Mouse (Mus musculus): ENCODE results near the gene Fto.

Fto gene

GRCm38 (mm10) chr8:91312835-91313832, at the start of gene Fto, which contains the start of gene Rpgrip1l:
Gene Fto, plus strand, starts transcription at chr8:91313525.
Gene Rpgrip1l, minus strand, starts transcription at chr8:91313262.
- peak; percentile 96 for DNase-seq

- no peak for DNase-seq
These were observed 49.4 kb upstream of the Fto start for GRCm38 (mm10) chr8:91263939-91264338.

DNA sequence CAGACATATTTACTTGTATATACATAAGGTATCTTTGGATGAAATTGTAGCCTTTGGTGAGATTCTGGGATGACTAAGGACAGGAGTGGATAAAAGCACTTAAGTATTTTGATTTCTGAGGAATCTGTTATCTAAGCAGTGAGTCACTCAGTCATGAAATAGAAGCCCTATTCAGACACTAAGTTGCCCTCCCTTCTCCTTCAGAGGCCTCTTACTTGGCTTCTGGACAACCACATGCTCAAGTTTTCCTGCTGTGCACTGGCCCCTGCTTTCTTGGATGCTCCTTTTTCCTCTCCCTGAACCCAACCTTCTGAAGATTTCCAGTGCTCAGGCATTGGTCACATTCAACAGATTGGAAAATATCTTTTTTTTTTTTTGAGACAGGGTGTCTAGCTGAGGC, 48.8 kb upstream of the Fto start:
- DNase-seq: no peak

GRCm38 (mm10) chr8:91269374-91269958, 43.9 kb upstream of the Fto start:
- no peak for DNase-seq

DNA sequence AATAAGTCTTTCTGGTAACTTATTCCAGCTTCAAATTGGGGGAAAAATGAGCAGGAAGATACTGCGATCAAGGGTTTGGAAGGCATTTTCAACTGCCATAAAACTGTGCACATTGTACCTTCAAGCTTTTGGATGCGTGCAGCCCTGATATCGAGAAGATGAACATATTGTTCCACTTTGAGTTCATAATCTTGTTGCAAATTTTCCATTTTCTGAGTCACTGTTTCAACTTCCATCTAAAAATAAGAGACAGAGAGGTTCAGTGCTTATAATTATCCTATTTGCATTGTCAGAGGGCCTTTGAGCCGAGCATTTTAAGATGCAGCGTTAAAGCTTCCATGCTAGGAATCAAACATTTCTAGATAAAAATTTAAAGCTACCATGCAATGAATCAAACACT, 39.8 kb upstream of the Fto start:
- DNase-seq: no peak

GRCm38 (mm10) chr8:91276337-91276736, 37.0 kb upstream of the Fto start:
- peak; percentile 22 for DNase-seq

GRCm38 (mm10) chr8:91278060-91278459, 35.3 kb upstream of the Fto start:
- DNase-seq: no peak

DNA sequence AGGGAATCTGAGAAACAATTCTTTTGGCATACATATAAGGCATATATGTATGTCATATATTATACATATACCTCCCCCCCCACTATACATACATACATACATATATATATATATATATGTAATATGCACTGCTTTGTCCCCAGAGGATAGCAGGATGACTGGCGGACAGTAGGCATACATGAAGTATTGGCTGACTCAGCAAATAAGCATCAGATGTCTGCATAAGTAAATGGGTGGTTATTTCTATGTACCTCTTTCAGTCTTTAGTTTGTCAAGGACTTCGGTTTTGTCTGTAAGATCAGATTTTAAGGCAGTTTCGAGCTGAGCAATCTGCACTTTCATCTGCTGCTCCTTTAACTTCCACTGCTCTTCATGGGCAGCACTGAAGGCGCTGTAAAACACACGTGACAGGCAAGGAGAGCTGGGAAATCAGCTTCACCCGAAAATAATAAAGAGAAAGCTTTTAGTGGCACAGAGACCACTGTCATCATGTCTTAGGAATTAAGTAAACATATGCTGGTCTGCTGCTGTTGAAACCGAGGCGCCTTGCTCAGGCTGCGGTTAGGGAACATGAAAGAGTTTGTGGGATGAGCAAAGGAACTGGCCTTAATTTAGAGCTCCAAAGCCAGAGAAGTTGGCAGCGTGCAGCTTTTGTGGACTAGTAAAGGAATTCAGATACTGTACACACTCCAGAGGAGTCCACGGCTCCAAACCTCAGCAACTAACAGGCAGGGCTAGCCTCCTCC, 32.7 kb upstream of the Fto start:
- no peak for DNase-seq

GRCm38 (mm10) chr8:91281545-91281944, 31.8 kb upstream of the Fto start:
- no peak for DNase-seq

DNA sequence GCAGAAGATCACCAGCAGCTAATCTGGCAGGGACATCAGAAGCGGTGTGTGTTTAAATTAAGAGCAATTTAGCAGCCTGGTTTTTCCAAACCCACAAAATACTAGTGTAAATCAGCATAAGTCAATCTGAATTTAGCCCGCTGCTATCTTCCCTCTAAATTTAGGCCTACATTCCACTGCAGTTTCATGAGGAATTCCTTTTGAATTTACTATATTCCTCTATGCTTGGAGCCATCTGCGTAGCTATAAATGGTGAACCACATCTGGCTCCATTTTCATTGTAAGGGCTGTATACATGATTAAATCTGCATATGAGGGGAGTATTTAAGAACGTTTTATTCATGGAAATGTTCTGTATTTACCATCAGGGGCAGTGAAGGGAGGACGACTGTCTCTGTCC, 30.7 kb upstream of the Fto start:
- no peak for DNase-seq

GRCm38 (mm10) chr8:91283815-91284214, 29.5 kb upstream of the Fto start:
- no peak for DNase-seq

DNA sequence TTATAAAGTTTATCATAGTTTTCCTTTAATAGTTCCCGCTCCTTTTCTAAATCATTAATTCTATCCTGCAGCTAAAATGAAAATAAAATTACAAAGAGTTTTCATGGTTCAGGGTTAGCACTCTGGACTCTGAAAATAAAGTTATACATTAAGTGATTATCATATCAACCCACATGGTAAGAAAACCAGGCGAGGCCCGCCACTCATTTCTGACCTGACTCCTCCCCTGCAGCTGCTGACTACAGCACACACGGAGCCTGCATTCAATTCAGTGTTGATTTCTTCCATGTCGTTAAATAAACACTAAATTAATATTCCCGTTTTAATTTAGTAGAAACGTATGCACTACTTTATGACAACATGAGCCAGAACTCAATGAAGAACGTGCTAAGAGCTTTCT, 27.1 kb upstream of the Fto start:
- DNase-seq: no peak

DNA sequence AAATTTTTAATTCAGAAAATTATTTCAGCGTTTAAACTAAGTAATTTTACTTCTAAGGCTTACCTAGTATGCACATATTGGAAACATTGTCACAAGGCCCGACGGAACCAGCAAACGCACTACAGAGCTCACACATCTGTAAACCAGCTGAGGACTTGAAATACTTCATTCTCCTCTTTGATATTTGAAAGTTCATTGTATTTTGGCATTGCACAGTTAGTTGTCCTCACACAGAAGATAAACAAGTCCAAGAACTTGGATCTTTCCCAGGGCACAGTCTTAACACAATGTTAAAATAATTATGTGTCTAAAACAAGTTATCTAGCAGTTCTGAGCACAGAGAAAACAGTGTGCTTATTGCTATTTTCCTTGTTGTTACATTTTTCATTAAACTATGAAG, 22.7 kb upstream of the Fto start:
- DNase-seq: no peak

DNA sequence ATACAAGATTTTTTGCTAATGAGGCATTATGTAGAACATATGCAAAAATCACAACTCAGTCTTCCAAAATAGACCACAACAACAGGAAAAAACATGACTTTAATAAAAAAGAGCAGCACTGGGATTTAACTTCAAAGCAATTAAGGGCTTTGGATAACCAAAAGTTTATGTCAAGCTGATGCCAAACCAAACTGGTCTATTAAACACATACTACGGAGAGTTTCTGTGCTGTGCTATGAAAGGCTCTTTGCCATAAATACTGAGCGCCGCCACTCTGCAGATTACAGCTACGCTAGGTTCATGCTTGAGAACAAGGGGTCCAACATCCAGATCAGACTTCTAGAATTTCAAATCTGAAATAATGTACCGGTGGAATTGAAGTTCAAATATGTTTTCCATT, 17.5 kb upstream of the Fto start:
- DNase-seq: no peak

GRCm38 (mm10) chr8:91298672-91299071, 14.7 kb upstream of the Fto start:
- DNase-seq: no peak

GRCm38 (mm10) chr8:91304481-91305386, 8.6 kb upstream of the Fto start:
- no peak for DNase-seq

- no peak for DNase-seq
These were observed 983 bp upstream of the Fto start for GRCm38 (mm10) chr8:91312342-91312741.

- DNase-seq: no peak
These were observed 4.4 kb downstream of the Fto start for GRCm38 (mm10) chr8:91317567-91318227.

DNA sequence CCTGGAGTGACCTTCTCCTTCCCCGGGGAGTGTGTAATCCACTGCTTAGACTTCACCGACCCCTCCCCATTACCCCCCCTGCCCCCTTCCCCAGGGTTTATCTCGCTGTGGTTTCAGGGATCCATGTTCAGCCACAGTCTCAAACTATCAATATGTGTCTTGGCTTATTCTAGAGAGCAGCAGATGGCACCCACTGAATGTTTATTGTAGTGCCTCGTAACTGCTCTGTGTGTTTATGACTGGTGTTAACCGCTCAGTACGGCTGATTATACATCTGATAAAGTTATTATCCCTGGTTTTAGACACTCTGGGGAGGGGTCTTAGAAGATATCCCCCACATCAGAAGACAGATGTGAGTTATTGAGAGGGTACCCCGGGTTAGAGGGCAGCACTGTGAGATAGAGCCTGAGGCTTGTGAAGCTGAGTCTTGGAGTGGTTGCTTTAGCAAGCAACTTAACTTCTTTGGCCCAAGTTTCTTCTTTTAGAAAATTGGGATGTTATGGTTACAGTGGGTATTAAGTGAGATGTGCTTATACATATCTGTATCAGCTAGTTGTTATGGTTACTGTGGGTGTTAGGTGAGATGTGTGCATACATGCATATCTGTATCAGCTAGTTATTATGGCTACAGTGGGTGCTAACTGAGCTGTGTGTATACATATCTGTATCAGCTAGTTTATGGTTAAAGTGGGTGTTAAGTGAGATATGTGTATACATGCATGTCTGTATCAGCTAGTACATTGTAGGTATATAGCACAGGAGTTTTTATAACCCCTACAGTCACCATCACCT, 5.8 kb downstream of the Fto start:
- DNase-seq: no peak

DNA sequence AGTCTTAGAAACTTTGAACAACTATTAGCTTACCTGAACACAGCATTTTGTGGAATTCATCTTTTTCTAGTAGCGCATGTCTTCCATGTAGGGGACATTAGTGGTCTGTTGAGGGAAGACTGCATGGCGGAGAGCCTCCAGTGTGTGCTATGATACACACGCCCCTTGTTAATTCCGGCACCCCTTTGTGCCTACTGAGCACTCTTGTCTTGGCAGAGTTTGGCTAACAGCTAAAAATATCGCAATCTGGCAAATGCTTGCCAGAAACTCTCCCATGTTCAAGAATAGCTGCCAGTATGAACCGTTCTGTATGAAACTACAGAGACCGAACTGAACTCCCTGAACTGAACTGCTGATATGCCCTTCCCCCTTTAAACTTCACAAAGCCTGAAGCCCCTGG, 10.2 kb downstream of the Fto start:
- no peak for DNase-seq

DNA sequence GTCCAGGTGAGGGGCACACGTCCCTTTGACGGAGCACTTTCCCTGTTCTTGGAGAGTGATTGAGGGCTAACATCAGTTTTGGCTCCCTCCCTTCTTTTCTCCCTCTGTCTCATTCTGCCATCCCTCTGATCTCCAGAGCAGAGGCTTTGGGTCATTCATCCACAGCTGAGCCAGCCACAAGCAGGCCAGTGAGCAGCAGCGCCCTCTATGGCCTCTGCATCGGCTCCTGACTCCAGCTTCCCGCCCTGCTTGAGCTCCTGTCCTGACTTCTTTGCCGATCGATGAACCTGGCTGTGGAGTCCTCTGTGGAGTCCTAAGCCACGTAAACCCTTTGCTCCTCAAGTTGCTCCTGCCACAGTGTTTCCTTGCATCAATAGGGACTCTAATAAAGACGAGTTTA, 10.9 kb downstream of the Fto start:
- DNase-seq: no peak

Measured in thymus, postnatal 25 days (tissue).